Mouse (Mus musculus) stomach, postnatal 0 days (tissue): ENCODE measurements around the gene Ldhal6b.

Source experiments
- CTCF ChIP-seq: IDR thresholded peaks from 2 replicates; pipeline ENCODE4 v1.5.1; 2016; ENCODE audit warnings: antibody characterized with exemption, low read depth, mild to moderate bottlenecking, moderate library complexity
- EP300 ChIP-seq: optimal IDR thresholded peaks from 2 replicates; pipeline ENCODE3; 2016; ENCODE audit warnings: antibody characterized with exemption

GRCm38 (mm10) chr17:5400435-5401090 is 18.0 kb downstream of the Ldhal6b start:
- TF ChIP-seq CTCF = no peak
- TF ChIP-seq EP300 = no peak
